Mouse (Mus musculus): ENCODE data around the gene Mcm8.

Mcm8 gene

GRCm38 (mm10) chr2:132815608-132816314 lies at the start of gene Mcm8, which contains the start of gene Trmt6:
Gene Mcm8 (plus strand): TSS chr2:132816141.
Gene Trmt6 (minus strand): TSS chr2:132816055.
- DNase-seq = peak; percentile 91 to 94

- DNase-seq = no peak
Measured at GRCm38 (mm10) chr2:132770822-132771221, 45.1 kb upstream of the Mcm8 start.

GRCm38 (mm10) chr2:132780978-132781377 lies 35.0 kb upstream of the Mcm8 start, which contains the start of gene Chgb:
Gene Chgb (plus strand): TSS chr2:132781278.
- no peak for DNase-seq

GRCm38 (mm10) chr2:132781439-132782068 lies 34.4 kb upstream of the Mcm8 start:
- peak; percentile 49 to 64 for DNase-seq

GRCm38 (mm10) chr2:132784039-132784438 lies 31.9 kb upstream of the Mcm8 start:
- no peak for DNase-seq

GRCm38 (mm10) chr2:132793441-132794203 lies 22.3 kb upstream of the Mcm8 start:
- DNase-seq = no peak

GRCm38 (mm10) chr2:132794204-132794586 lies 21.7 kb upstream of the Mcm8 start:
- DNase-seq = no peak

- DNase-seq = no peak
Measured at GRCm38 (mm10) chr2:132802976-132803375, 13.0 kb upstream of the Mcm8 start.

- no peak for DNase-seq
Measured at GRCm38 (mm10) chr2:132841071-132841470, 25.1 kb downstream of the Mcm8 start.

- DNase-seq = peak; percentile 96
Measured at GRCm38 (mm10) chr2:132846407-132847358, 30.7 kb downstream of the Mcm8 start, which contains the start of gene Crls1. Gene Crls1 (plus strand): TSS chr2:132846666.

- no peak for DNase-seq
Measured at GRCm38 (mm10) chr2:132847581-132847980, 31.6 kb downstream of the Mcm8 start.

GRCm38 (mm10) chr2:132848361-132848760 lies 32.4 kb downstream of the Mcm8 start:
- no peak for DNase-seq

GRCm38 (mm10) chr2:132849141-132849540 lies 33.2 kb downstream of the Mcm8 start:
- no peak for DNase-seq

- no peak for DNase-seq
Measured at GRCm38 (mm10) chr2:132853051-132853450, 37.1 kb downstream of the Mcm8 start.

GRCm38 (mm10) chr2:132856333-132856732 lies 40.4 kb downstream of the Mcm8 start:
- no peak for DNase-seq

- DNase-seq = no peak
Measured at GRCm38 (mm10) chr2:132860435-132860834, 44.5 kb downstream of the Mcm8 start.

GRCm38 (mm10) chr2:132861456-132861855 lies 45.5 kb downstream of the Mcm8 start:
- no peak for DNase-seq

- no peak for DNase-seq
Measured at GRCm38 (mm10) chr2:132863325-132863724, 47.4 kb downstream of the Mcm8 start.

GRCm38 (mm10) chr2:132867521-132867920 lies 51.6 kb downstream of the Mcm8 start:
- no peak for DNase-seq

- no peak for DNase-seq
Measured at GRCm38 (mm10) chr2:132869682-132870081, 53.7 kb downstream of the Mcm8 start.

GRCm38 (mm10) chr2:132870286-132870685 lies 54.3 kb downstream of the Mcm8 start:
- no peak for DNase-seq

GRCm38 (mm10) chr2:132871663-132872062 lies 55.7 kb downstream of the Mcm8 start:
- no peak for DNase-seq
